Mouse (Mus musculus): ENCODE data around the gene Hoxd10. TPM values are rescaled to one million over a fixed set of nuclear protein-coding genes. Genes with fewer than 3 reads are reported as not detected.

Hoxd10 gene
- total RNA-seq, 2 experiments from 2014 or later = 0.14 TPM; not detected in 1

GRCm38 (mm10) chr2:74737578-74738070 is 45.9 kb downstream of the Hoxd10 start:
- intact Hi-C loops (cut with DNase I) = no loop called here
- no peak for DNase-seq

- intact Hi-C loops (cut with DNase I) = no loop called here
- no peak for DNase-seq
Measured at GRCm38 (mm10) chr2:74738623-74739475, 47.1 kb downstream of the Hoxd10 start.

GRCm38 (mm10) chr2:74739476-74739800 is 47.7 kb downstream of the Hoxd10 start:
- intact Hi-C loops (cut with DNase I) = no loop called here
- DNase-seq = no peak

- DNase-seq = no peak
- intact Hi-C loops (cut with DNase I) = no loop called here
Measured at GRCm38 (mm10) chr2:74739869-74740268, 48.1 kb downstream of the Hoxd10 start.

- no peak for DNase-seq
- intact Hi-C loops (cut with DNase I) = no loop called here
Measured at GRCm38 (mm10) chr2:74740311-74741091, 48.8 kb downstream of the Hoxd10 start.

GRCm38 (mm10) chr2:74741252-74741978 is 49.7 kb downstream of the Hoxd10 start:
- intact Hi-C loops (cut with DNase I) = no loop called here
- no peak for DNase-seq

- intact Hi-C loops (cut with DNase I) = no loop called here
- DNase-seq = no peak
Measured at GRCm38 (mm10) chr2:74741979-74742277, 50.2 kb downstream of the Hoxd10 start.

Small RNA genes lying within 50 kb of the gene (microRNA-seq; reads per million reads assigned to microRNA genes)
- gene Gm44463 (0 reads per million in 2 experiments), gene Mir10b (7.8 to 697 reads per million in 2 experiments)

Other genes starting within 250 kb of the Hoxd10 start
- 10 to 100 TPM; 16.8 to 18.8 TPM for gene Lnpk, start 112.5 kb upstream of the Hoxd10 start, total RNA-seq (2021)
- gene Evx2, start 32.4 kb upstream of the Hoxd10 start, total RNA-seq (2021) = not detected
- not detected for gene Hoxd13, start 23.6 kb upstream of the Hoxd10 start, total RNA-seq (2021)
- not detected for gene Hoxd12, start 16.9 kb upstream of the Hoxd10 start, total RNA-seq (2021)
- not detected for gene Hoxd11, start 12.4 kb upstream of the Hoxd10 start, total RNA-seq (2021)
- under 1 TPM; 0.12 to 0.24 TPM for gene Hoxd9, start 5.8 kb downstream of the Hoxd10 start, total RNA-seq (2021)
- 1 to 10 TPM; 1.5 to 1.6 TPM for gene Hoxd8, start 12.7 kb downstream of the Hoxd10 start, total RNA-seq (2021)
- gene Hoxd3, start 20.0 kb downstream of the Hoxd10 start, total RNA-seq (2021) = not detected
- under 1 TPM; 0.36 to 0.51 TPM for gene Hoxd4, start 20.0 kb downstream of the Hoxd10 start, total RNA-seq (2021)
- gene Gm28230, start 34.8 kb downstream of the Hoxd10 start, total RNA-seq (2021) = under 1 TPM in 1 of 2 experiments, not detected in 1; 0.07 TPM
- not detected for gene Hoxd1, start 71.1 kb downstream of the Hoxd10 start, total RNA-seq (2021)
- gene Mtx2, start 133.9 kb downstream of the Hoxd10 start, total RNA-seq (2021) = 100 to 1,000 TPM; 104 to 121 TPM

Measured in heart, postnatal 14 days (tissue).